Mouse (Mus musculus): ENCODE data around the gene Timp3.

Gene Timp3

GRCm38 (mm10) chr10:86298326-86298725, 1.8 kb upstream of the Timp3 start:
- DNase-seq: no peak

DNA sequence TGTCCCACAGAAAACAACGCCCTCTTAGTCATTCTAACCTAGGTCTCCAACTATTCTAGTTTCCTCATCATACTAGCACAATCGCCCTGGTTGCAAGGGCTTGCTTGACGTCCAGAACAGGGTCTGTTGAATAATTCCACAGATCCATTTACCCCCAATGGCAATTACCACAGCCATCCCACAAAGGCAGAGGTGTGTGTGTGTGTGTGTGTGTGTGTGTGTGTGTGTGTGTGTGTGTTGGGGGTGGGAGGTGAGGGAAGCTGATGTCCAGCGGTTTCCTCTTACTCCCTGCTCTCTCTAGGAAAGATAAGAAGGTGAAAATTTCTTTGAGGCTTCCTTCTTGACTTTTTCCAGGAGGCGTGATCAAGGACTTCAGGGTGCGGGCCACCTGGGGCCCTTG, 377 bp upstream of the Timp3 start:
- DNase-seq: no peak

DNA sequence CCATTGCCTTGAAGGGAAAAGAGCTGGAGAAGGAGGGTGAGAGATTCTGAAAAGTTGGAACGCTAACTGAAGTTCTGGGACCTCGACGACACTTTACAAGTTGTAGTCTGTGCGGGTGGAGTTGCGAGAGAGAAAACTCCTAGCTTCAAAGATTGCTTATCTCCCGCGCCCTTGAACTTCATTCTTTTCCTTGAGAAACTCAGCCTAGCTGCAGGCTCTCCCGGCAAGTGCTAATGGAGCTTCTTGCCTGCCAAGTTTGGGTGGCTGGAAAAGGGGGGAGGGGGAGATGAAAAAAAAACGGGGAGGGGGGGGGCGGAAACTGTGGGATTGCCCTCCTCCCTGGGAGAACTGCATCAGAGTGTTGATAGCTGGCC, 932 bp downstream of the Timp3 start:
- no peak for DNase-seq

- no peak for DNase-seq
These were observed 1.6 kb downstream of the Timp3 start for GRCm38 (mm10) chr10:86301593-86302317.

- DNase-seq: no peak
These were observed 2.1 kb downstream of the Timp3 start for GRCm38 (mm10) chr10:86302318-86302648.

DNA sequence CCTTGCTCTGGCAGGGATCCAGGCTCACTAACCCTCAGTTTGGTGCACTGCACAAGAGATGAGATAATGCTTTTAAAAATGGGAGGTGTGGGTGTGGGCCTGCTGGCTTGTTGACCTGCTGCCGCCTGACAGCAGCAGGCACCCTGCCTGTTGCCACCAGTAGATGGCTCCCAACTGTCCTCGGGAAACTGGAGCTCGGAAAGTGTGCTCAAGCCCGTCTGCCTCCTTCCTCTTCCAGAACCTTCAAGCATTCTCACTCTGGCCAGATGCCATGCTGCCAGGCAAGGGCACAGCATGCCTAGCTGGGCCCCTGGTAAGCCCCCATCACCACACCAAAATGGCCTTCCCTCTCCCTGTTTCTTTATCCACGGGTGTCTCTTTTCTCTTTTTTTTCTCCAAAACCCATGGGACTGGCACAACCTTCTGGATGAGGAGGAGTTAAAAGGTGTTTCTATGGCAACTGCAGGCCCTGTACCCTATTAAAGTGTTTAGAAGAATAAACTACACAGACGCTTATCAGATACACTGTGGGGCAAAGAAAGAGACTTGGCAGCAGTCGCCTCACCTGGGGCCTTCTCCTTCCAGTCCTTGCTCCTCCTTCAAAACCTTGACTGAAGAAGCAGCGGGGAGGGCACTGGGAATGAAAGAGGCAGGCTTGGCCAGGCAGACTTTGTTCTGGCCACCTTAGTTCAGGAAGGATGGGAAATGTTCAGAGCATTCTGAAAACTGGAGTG, 2.8 kb downstream of the Timp3 start:
- DNase-seq: peak; percentile 69

DNA sequence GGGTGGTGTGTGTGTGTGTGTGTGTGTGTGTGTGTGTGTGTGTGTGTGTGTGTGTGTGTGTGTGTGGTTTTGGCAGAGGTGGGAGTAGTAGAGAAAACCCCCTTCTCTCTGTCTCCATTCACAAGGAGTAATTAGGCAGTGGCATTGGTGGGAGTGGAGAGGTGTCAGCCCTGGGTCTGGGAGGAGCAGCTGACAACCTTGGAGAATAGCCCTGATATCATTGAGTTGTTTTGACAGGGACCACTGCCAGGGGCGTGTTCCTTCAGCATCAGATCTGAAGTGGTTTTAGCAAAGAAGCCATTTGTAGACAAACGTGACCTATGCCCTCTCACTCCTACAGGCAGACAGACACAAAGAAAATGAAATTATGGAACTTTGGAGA, 3.3 kb downstream of the Timp3 start:
- DNase-seq: no peak

DNA sequence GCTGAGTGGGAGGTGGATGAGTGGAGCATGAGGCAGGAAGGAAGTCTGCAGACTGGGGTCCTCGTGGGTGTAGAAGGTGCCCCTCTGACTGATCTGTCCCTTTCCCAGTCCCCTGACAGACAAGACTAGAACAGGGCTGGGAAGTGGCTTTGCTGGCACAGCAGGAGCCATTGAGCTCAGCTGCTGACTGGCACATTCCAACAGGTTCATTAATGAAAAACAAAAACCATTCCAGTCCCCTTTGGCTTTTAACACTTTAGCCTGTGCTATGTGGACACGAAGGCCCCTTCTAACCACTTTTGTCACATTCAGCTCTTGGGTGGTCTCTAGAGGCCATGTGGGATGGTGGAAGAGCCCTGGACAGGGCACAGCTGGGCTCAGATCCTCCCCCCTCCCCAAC, 4.4 kb downstream of the Timp3 start:
- no peak for DNase-seq

GRCm38 (mm10) chr10:86307235-86307634, 7.1 kb downstream of the Timp3 start:
- DNase-seq: no peak

- DNase-seq: no peak
These were observed 10.4 kb downstream of the Timp3 start for GRCm38 (mm10) chr10:86310527-86310926.

- DNase-seq: no peak
These were observed 12.8 kb downstream of the Timp3 start for GRCm38 (mm10) chr10:86312976-86313375.

GRCm38 (mm10) chr10:86313448-86313847, 13.3 kb downstream of the Timp3 start:
- no peak for DNase-seq

GRCm38 (mm10) chr10:86315513-86315912, 15.3 kb downstream of the Timp3 start:
- DNase-seq: no peak

DNA sequence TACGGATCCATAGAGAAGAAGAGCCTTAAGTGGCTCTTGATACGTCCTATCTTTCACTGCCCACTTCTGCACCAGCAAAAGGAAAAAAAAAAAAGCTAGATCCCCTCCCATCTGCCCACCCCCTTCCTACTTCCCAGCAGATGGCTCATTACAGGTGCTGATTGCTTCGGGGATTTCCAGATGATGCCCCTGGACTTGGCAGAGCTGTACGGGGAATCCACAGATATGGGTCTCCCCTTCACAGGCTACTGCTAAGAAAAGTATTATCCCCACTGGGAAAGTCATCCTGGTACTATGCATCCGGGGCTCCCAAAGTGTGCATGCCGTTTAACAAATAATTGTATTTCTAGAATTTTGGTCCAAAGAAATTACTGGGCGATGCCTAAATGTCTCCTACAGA, 17.5 kb downstream of the Timp3 start:
- DNase-seq: no peak

GRCm38 (mm10) chr10:86318552-86319140, 18.5 kb downstream of the Timp3 start:
- DNase-seq: no peak

GRCm38 (mm10) chr10:86319526-86319925, 19.4 kb downstream of the Timp3 start:
- no peak for DNase-seq

DNA sequence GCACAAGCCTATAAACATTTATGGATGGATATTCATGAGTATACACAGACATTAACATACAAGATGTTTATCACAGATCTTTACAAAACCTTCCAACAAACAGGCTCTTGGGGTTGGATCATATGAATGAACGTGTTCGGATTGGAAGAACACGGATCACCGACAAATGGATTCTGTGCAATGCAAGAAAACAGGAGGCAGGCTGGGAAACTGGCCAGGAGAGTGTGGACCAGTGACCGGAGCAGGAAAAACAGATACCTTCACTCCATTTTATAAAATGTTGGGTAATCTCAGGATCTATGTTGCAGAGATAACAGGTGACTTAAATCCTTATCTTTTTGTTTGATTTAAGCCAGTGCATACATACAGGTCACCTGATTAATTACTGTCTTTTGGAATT, 20.0 kb downstream of the Timp3 start:
- no peak for DNase-seq

DNA sequence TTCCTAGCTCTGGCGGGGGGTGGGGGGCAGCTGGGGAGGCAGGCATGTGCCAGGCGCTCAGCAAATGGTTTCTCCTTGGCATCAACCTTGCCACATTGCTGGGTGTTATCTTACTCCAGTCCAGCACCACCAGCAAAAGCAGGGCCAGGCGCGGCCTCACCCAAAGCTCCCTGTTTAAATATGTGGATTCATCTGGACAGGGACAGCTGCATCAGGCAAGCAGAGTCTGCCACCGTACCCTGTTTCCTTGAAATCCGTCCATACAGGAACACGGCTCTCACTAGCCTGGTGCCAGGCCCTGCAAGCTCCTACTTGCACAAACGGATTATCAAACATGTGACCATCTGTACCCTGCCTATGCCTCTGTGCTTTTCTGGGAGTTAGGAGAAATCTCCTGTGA, 21.0 kb downstream of the Timp3 start:
- no peak for DNase-seq

GRCm38 (mm10) chr10:86322006-86322405, 21.8 kb downstream of the Timp3 start:
- no peak for DNase-seq

- no peak for DNase-seq
These were observed 23.3 kb downstream of the Timp3 start for GRCm38 (mm10) chr10:86323275-86323994.

DNA sequence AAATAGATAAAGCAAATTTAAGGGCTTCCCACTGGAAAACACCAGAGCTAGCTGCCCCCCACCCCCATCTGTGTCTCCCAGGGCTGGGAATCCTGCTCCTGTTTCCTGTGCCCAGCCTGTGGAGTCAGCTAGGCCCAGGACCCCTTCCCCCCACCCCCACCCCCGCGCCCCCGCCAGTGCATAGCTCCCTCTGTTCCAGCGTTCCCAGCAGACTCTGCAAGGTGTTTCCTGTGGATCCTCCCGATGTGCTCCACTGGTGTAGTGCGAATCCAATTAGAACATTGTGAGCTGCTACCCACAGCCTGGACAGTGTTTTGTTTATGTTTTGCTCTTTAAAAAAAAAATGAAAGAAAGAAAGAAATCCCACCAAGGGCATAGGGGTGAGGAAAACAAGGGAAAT, 25.1 kb downstream of the Timp3 start:
- no peak for DNase-seq

DNA sequence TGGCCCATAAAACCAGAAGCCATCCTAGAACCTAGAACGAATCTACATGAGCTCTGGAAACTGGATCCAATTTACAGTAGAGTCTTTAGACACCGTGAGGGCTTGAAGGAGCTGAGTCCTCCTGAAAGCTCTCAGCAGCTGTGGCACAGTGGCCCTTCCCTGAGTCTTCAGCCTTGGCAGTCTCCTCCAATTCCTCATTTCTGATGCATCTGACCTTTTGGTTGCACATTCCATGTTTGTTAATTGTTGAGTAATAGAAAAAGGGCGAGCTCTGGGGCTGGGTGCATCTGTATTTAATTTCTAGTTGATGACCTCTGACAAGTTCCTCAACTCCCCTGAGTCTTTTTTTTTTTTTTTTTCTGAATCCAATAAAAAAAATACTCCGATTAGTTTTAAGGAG, 28.0 kb downstream of the Timp3 start:
- no peak for DNase-seq

DNA sequence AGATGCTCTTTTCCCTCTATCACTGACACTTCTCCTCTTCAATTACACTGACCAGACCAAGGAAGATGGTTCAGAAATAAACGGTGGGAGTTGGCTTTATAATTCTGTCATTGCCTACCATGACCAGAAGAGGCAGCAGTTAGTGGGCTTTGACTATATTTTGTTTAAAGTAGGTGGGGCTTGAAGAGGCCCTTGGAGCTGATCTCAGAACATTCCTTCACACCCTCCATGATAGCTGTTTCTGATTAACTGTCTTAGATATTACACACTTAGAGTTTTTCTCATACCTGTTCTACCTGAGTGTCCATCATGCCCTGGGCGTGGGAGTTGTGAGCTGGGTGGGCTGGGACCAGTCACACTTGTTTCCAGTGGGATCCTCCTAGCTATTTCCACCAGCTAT, 28.5 kb downstream of the Timp3 start:
- no peak for DNase-seq

All from cerebellum, adult 11 months (tissue).